Mouse (Mus musculus) spleen, adult 2 months (tissue): Measurements from ENCODE around the gene Spi1.

Experiments used
- CTCF ChIP-seq: fragments of 200-500 bp; IDR thresholded peaks from 2 replicates; pipeline ENCODE4 v1.5.1; 2011; ENCODE audit warnings: mild to moderate bottlenecking, inconsistent platforms; ENCODE audit not compliant: insufficient read depth, insufficient read length, insufficient replicate concordance; ENCODE audit errors: extremely low read depth
- POLR2A ChIP-seq: fragments of 200-500 bp; IDR thresholded peaks from 2 replicates; pipeline ENCODE4 v1.6.1; 2011; ENCODE audit warnings: low read depth, low read length, inconsistent platforms

- TF ChIP-seq CTCF (no peak), POLR2A (no peak)
Measured at GRCm38 (mm10) chr2:91097015-91097414, 14.8 kb downstream of the Spi1 start.
